ENCODE assay signal across 8 mouse cellular contexts in the genomic region with DNA sequence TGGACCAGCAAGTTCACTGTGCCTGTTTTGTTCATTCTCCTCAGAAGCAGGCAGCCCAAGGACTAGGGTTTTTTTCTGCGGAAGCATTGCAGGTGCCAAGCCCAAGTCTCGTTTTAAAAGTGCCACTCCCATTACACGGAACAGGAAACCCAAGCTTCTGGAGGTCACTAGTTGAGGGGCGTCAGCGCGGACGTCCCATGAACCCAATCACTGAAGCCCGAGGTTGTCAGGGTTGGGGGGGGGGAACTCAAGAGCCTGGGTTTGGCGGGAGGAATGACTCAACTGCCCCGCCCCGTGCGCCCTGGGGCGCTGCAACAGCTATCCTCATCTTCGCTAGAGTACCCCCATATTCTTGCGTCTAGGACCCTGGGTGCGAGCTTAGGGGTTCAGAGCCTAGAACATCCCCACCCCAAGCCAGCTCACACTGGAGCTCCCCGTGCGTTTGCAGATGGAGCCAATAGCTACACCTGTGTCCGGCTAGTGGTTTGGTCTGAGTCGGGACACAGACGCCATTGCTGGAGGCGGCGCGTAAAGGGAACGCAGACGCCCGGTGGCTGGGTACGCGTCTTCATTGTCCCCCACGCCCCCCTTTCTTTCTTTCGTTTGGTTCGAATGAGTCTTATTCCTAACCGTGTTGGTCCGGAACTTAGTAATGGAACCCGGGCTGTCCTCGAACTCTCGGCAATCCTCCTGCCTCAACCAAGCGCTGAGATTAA. TPM values are rescaled to one million over a fixed set of nuclear protein-coding genes. Genes with fewer than 3 reads are reported as not detected.
DNase-seq lines count a peak whose midpoint lies in the region; ATAC-seq and TF ChIP-seq lines count a peak whose summit lies in the region.

No protein-coding gene starts in this region.

- no peaks in the 10 kb centered on the region for H3K9me3 ChIP-seq in intestine, embryonic 16.5 days (ENCODE audit: control insufficient read depth, low read length)
- no peaks in the 10 kb centered on the region for H3K9me3 ChIP-seq in liver, embryonic 12.5 days (replicated peaks)
- no peaks in the 10 kb centered on the region for H3K9me3 ChIP-seq in stomach, embryonic 15.5 days

- peak overlapping the region; percentile 83 for H3K27ac ChIP-seq in cortical plate, adult 2 months (ENCODE audit: insufficient read depth, low read length)
- H3K27ac ChIP-seq in intestine, embryonic 16.5 days (ENCODE audit: low read length): peak overlapping the region; percentile 98
- peak overlapping the region; percentile 90 for H3K27ac ChIP-seq in liver, embryonic 12.5 days
- H3K27ac ChIP-seq in stomach, embryonic 15.5 days: peak overlapping the region; percentile 99

- H3K9ac ChIP-seq in intestine, embryonic 16.5 days (ENCODE audit: low read depth, low read length): peak overlapping the region; percentile 85
- H3K9ac ChIP-seq in liver, embryonic 12.5 days: peak overlapping the region; percentile 71
- peak overlapping the region; percentile 46 for H3K9ac ChIP-seq in stomach, embryonic 15.5 days

- peak; percentile 73 for ATAC-seq in granulocyte monocyte progenitor cell, adult 5-6 weeks (replicated peaks; ENCODE audit: poor library complexity, severe bottlenecking)
- ATAC-seq in intestine, embryonic 16.5 days: peak; percentile 63
- ATAC-seq in liver, embryonic 12.5 days: peak; percentile 48
- ATAC-seq in stomach, embryonic 15.5 days (ENCODE audit: insufficient read depth, low FRiP score, low read depth): peak; percentile 61

- no peak for TF ChIP-seq POLR2A in cortical plate, adult 2 months (IDR thresholded peaks at IDR 0.05; ENCODE audit: extremely low read depth, insufficient read depth, low read length)
- no peak for TF ChIP-seq POLR2A in myocyte (IDR thresholded peaks at IDR 0.05; ENCODE audit: insufficient read length, low read depth)

- H3K4me2 ChIP-seq in intestine, embryonic 16.5 days (ENCODE audit: low read depth, low read length): peak overlapping the region; percentile 92
- peak overlapping the region; percentile 94 for H3K4me2 ChIP-seq in liver, embryonic 12.5 days
- H3K4me2 ChIP-seq in myocyte (ENCODE audit: low read depth): peak overlapping the region; percentile 95
- H3K4me2 ChIP-seq in stomach, embryonic 15.5 days: peak overlapping the region; percentile 99

- H3K4me1 ChIP-seq in cortical plate, adult 2 months (ENCODE audit: control insufficient read depth, insufficient read depth, low read length): no peaks in the 10 kb centered on the region
- H3K4me1 ChIP-seq in intestine, embryonic 16.5 days (ENCODE audit: control insufficient read depth, insufficient read depth, low read length): no peaks in the 10 kb centered on the region; the same call in 1 of the 2 replicates
- peaks cover 34% of the 10 kb centered on the region for H3K4me1 ChIP-seq in liver, embryonic 12.5 days
- H3K4me1 ChIP-seq in stomach, embryonic 15.5 days: 0 out of 2 replicates have a peak, but pooled peaks cover 3% of the 10 kb centered on the region

- 0% methylated on average over 38 of the region's 38 CpGs for WGBS in intestine, embryonic 16.5 days
- WGBS in liver, embryonic 12.5 days (ENCODE audit: insufficient replicate concordance): under 1% methylated on average over 38 of the region's 38 CpGs
- under 1% methylated on average over 38 of the region's 38 CpGs for WGBS in stomach, embryonic 15.5 days

- H3K27me3 ChIP-seq in intestine, embryonic 16.5 days (replicated peaks; ENCODE audit: control insufficient read depth, insufficient read depth, low read length): no peaks in the 10 kb centered on the region
- H3K27me3 ChIP-seq in liver, embryonic 12.5 days (replicated peaks): peaks cover 6% of the 10 kb centered on the region; the same call in 1 of the 2 replicates
- no peaks in the 10 kb centered on the region for H3K27me3 ChIP-seq in myocyte (ENCODE audit: control insufficient read depth, insufficient read depth, insufficient read length)
- H3K27me3 ChIP-seq in stomach, embryonic 15.5 days (replicated peaks): no peaks in the 10 kb centered on the region

- H3K79me2 ChIP-seq in myocyte (ENCODE audit: control insufficient read depth, insufficient read depth): no peaks in the 10 kb centered on the region

- peak overlapping the region; percentile 16 for H3ac ChIP-seq in myocyte (ENCODE audit: control insufficient read depth, insufficient read length)

- H3K36me3 ChIP-seq in intestine, embryonic 16.5 days (ENCODE audit: control insufficient read depth, insufficient read depth, low read length): no peaks in the 10 kb centered on the region
- no peaks in the 10 kb centered on the region for H3K36me3 ChIP-seq in liver, embryonic 12.5 days
- no peaks in the 10 kb centered on the region for H3K36me3 ChIP-seq in myocyte (ENCODE audit: control insufficient read depth, insufficient read depth)
- no peaks in the 10 kb centered on the region for H3K36me3 ChIP-seq in stomach, embryonic 15.5 days

- no peak for TF ChIP-seq CTCF in cortical plate, adult 2 months (IDR thresholded peaks at IDR 0.05; ENCODE audit: extremely low read depth, insufficient read depth, low read length)

- peak overlapping the region; percentile 45 for H3K4me3 ChIP-seq in cortical plate, adult 2 months (ENCODE audit: insufficient read depth, low read length)
- peak overlapping the region; percentile 68 for H3K4me3 ChIP-seq in intestine, embryonic 16.5 days (ENCODE audit: low read length)
- peak overlapping the region; percentile 60 for H3K4me3 ChIP-seq in liver, embryonic 12.5 days
- H3K4me3 ChIP-seq in myocyte: peak overlapping the region; percentile 47
- peak overlapping the region; percentile 65 for H3K4me3 ChIP-seq in stomach, embryonic 15.5 days (replicated peaks)

- DNase-seq in right cerebral cortex, adult 18-20 months: peak; percentile 5
- no peak for DNase-seq in right cerebral cortex, postnatal 36 days (ENCODE audit: low spot score in 2 of 2)

TF ChIP-seq in myocyte, 11 proteins besides CTCF, POLR2A, EP300 and RAD21:
- TF ChIP-seq TCF3 (IDR thresholded peaks at IDR 0.05; ENCODE audit: insufficient read length, low read depth): no peak
- no peak for TF ChIP-seq MYOG (IDR thresholded peaks at IDR 0.05; ENCODE audit: control insufficient read depth in 1 of 3, insufficient read depth in 1 of 3, insufficient read length in 2 of 3, low read depth in 2 of 3)
- no peak for TF ChIP-seq USF1 (IDR thresholded peaks at IDR 0.05; ENCODE audit: low read depth)
- no peak for TF ChIP-seq MAX (IDR thresholded peaks at IDR 0.05; ENCODE audit: low read depth)
- TF ChIP-seq CEBPB (IDR thresholded peaks at IDR 0.05; ENCODE audit: insufficient read depth, poor library complexity, severe bottlenecking): no peak
- TF ChIP-seq POLR2AphosphoS2 (IDR thresholded peaks at IDR 0.05; ENCODE audit: insufficient read length, low read depth): no peak
- no peak for TF ChIP-seq REST (IDR thresholded peaks at IDR 0.05; ENCODE audit: insufficient read depth, insufficient read length)
- TF ChIP-seq TCF12 (IDR thresholded peaks at IDR 0.05; ENCODE audit: insufficient read depth, poor library complexity, severe bottlenecking): no peak

RNA-seq across cellular contexts. Expression of gene Rbx1, which starts 56.1 kb away (rescaled TPM):
- polyA plus RNA-seq in cortical plate, adult 2 months (2012; rRNA removed): 172 and 175 TPM in 2 replicates
- total RNA-seq in granulocyte monocyte progenitor cell, adult 5-6 weeks (2014; fragmentation: Nextera tagmentation): 251 and 317 TPM in 2 replicates
- total RNA-seq in granulocyte monocyte progenitor cell, adult 5-6 weeks (2017): 170 and 241 TPM in 2 replicates
- 378 and 400 TPM in 2 replicates for polyA plus RNA-seq in intestine, embryonic 16.5 days (2015; fragmentation: Nextera tagmentation; extraction: Ambion mirVana)
- polyA plus RNA-seq in liver, embryonic 12.5 days (2016; fragmentation: Nextera tagmentation; extraction: Ambion mirVana): 334 and 384 TPM in 2 replicates
- polyA plus RNA-seq in myocyte (2012; fragmentation: generic; extraction: Trizol): 326 TPM
- polyA plus RNA-seq in stomach, embryonic 15.5 days (2015; fragmentation: Nextera tagmentation; extraction: Ambion mirVana): 451 and 486 TPM in 2 replicates
